Mouse (Mus musculus) T-helper 2 cell (primary cell): ENCODE measurements around the gene Xdh.

Source experiments
- in situ Hi-C: fragments of 300-600 bp; cut with MboI, MseI; formaldehyde crosslinking; loops from one replicate; pipeline ENCODE4 v1.15.1; 2025; ENCODE audit warnings: high pct_unique_total_duplicates

Gene Xdh

GRCm38 (mm10) chr17:73942268-73942962, 7.6 kb downstream of the Xdh start:
- in situ Hi-C loops: no loop called here

- in situ Hi-C loops: no loop called here
These were observed 8.2 kb downstream of the Xdh start for GRCm38 (mm10) chr17:73941816-73942215.

GRCm38 (mm10) chr17:73937073-73937472, 12.9 kb downstream of the Xdh start:
- in situ Hi-C loops: no loop called here

GRCm38 (mm10) chr17:73935163-73935562, 14.8 kb downstream of the Xdh start:
- in situ Hi-C loops: no loop called here

- in situ Hi-C loops: no loop called here
These were observed 15.7 kb downstream of the Xdh start for GRCm38 (mm10) chr17:73934281-73934680.

GRCm38 (mm10) chr17:73933616-73934015, 16.4 kb downstream of the Xdh start:
- in situ Hi-C loops: no loop called here

- in situ Hi-C loops: no loop called here
These were observed 17.4 kb downstream of the Xdh start for GRCm38 (mm10) chr17:73932497-73933059.

GRCm38 (mm10) chr17:73919520-73919919, 30.5 kb downstream of the Xdh start:
- in situ Hi-C loops: no loop called here

- in situ Hi-C loops: no loop called here
These were observed 31.0 kb downstream of the Xdh start for GRCm38 (mm10) chr17:73918944-73919381.

GRCm38 (mm10) chr17:73918138-73918537, 31.9 kb downstream of the Xdh start:
- in situ Hi-C loops: no loop called here

GRCm38 (mm10) chr17:73917713-73918112, 32.3 kb downstream of the Xdh start:
- in situ Hi-C loops: no loop called here

GRCm38 (mm10) chr17:73914730-73915129, 35.3 kb downstream of the Xdh start:
- in situ Hi-C loops: no loop called here

GRCm38 (mm10) chr17:73906076-73906475, 43.9 kb downstream of the Xdh start:
- in situ Hi-C loops: no loop called here

- in situ Hi-C loops: no loop called here
These were observed 44.8 kb downstream of the Xdh start for GRCm38 (mm10) chr17:73905043-73905750.

- in situ Hi-C loops: no loop called here
These were observed 46.9 kb downstream of the Xdh start for GRCm38 (mm10) chr17:73903121-73903520.

- in situ Hi-C loops: no loop called here
These were observed 47.8 kb downstream of the Xdh start for GRCm38 (mm10) chr17:73902234-73902636.

GRCm38 (mm10) chr17:73894399-73894798, 55.6 kb downstream of the Xdh start:
- in situ Hi-C loops: loop anchor here (5.0 kb wide), 1 partner anchor 258 kb away; no protein-coding TSS in a partner anchor

GRCm38 (mm10) chr17:73893822-73894221, 56.2 kb downstream of the Xdh start:
- in situ Hi-C loops: loop anchor here (5.0 kb wide), 1 partner anchor 258 kb away; no protein-coding TSS in a partner anchor

GRCm38 (mm10) chr17:73893207-73893606, 56.8 kb downstream of the Xdh start:
- in situ Hi-C loops: loop anchor here (5.0 kb wide), 1 partner anchor 259 kb away; no protein-coding TSS in a partner anchor

- in situ Hi-C loops: loop anchor here (5.0 kb wide), 1 partner anchor 261 kb away; no protein-coding TSS in a partner anchor
These were observed 58.4 kb downstream of the Xdh start for GRCm38 (mm10) chr17:73891590-73891989.

- in situ Hi-C loops: no loop called here
These were observed 63.8 kb downstream of the Xdh start for GRCm38 (mm10) chr17:73886071-73886785.

GRCm38 (mm10) chr17:73883332-73883731, 66.7 kb downstream of the Xdh start:
- in situ Hi-C loops: loop anchor here (5.0 kb wide), 3 partner anchors 71 to 581 kb away; no protein-coding TSS in a partner anchor
